Mouse (Mus musculus): ENCODE results near the gene Stab1.

The Stab1 gene

DNA sequence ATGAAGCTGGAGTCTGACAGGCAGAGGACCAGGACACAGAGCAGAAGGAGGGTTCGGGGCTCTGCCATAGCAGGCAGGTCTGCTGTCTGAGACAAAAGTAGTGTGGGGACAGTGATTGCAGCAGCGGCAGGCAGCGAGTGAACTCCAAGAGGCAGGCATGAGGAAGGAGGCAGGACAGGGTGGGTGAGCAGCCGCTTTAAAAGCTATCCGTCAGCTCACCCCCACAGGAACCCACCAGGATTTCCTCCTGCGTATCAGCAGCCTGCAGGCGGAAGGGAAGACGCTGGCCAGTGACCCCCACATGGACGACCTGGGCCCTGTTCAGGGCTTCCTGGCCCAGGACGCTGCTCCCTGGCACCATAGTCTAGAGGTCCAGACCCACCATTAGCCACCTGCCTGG, at the start of gene Stab1:
TSS of gene Stab1 (minus strand) at position 217 of the 400 bp plus-strand sequence.
- peak; percentile 63 for DNase-seq (ENCODE audit: low spot score)

DNA sequence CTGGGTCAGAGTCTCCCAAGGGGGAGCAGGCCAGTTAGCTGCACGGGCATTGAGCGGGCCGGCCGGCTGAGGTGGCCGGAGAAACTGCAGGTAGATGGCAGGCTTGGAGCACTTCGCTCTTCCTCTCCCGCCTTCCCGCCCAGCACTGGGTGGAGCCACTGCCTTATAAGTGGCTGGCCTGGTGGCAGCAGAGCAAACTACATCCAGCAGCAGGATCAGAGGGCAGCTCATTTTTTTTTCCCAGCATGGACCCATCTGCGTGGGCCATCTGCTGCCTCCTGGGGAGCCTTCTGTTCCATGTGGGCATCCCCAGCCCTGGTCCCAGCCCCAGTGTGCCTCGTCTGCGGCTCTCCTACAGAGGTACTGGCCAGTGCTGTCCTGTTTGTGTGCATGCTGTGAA, 49.2 kb upstream of the Stab1 start, which contains the start of gene Sema3g:
TSS of gene Sema3g (plus strand) at position 195 of the 400 bp plus-strand sequence.
- peak; percentile 89 for DNase-seq (ENCODE audit: low spot score)

DNA sequence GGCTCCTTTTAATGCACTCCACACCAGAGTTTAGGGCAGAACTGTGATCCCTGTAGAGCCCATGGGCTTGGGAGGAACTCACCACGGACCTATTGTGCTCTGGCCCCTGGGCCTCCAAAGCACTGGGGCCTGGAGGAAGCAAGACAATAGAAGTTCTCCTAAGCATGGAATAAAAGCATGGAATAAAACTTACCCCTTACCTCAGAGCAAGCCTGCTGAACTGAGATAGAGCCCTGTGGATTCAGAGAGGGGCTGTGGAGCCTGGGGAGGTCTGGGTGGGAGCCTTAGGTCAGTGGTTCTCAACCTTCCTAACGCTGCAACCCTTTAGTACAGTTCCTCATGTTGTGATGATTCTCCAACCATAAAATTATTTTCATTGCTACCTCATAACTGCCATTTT, 48.4 kb upstream of the Stab1 start, which contains the start of gene Nisch:
TSS of gene Nisch (minus strand) at position 101 of the 400 bp plus-strand sequence.
- DNase-seq (ENCODE audit: low spot score): no peak

DNA sequence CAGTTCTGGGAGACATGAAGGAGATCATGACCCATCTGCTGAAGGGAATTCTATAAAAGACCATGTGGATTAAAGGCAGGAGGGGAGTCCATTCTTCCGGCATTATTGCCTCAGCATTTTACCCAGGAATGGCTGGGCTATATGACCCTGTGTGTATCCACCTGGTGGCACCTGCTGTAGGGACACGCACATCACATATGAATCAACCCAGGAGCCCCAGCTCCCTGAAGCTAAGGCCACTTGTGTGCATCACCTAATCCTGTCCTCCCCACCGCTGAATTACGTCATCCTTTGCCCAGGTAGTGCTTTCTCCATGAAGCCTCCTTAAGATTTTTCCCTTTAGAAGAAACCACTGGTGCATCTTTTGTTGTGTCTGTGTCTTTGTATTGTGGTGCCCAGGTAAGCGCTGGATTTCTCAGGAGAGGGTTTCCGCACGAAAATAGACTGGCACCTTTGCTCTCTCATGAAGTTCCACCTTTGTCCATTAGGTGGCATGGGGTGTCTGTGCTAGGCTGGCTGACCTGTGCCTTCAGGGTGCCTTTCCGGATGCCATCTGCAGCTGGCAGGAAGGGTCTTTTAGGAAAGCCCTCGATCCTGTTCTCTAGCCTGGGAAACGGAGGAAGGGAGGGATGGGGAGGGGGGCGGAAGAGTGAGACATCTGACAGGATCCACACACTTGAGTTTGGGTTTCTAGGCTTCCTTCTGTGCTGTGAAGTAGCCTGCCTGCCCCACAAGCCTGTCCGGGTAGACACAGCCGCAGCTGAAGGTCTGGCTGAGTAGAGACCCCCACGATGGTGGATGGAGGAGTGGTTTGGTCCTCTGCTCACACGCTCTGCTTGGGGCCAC, 46.9 kb upstream of the Stab1 start:
- DNase-seq (ENCODE audit: low spot score): peak; percentile 85

DNA sequence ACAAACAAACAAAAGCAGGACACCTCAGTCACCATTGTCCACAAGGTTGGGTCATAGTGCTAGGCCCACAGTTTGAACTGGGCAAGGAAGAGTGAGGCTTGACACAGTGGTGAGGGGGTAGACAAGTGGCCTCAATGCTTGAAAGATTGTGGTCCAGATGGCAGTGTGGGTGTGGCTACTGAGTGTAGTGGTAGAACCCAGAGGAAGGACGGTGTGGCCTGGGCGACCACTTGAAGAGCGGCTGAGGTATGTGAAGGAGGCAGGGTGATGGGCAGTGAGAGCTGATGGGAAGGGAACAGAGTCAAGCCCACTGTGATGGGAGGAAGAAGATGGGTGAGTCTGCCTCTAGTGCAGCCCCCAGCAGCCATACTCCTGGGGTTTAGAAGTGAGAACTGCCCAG, 46.2 kb upstream of the Stab1 start:
- no peak for DNase-seq (ENCODE audit: low spot score)

DNA sequence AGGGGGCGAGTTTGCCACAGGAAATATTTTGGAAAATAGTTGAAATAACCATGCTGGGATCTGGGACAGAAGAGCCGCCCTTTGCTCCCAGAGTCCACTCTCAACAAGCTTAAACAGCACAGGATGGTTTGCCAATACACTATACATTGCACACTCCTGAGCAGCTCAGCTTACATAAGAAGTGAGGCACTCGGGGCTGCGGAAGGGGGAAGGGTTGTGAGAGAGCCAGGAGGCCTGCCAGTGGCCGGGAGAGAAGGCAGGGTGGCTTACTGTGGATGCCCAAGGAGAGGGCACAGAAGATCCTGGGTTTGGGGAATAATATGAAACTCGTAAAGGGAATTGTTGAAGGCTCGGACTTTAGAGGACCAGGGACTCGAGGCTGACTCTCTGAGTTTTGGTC, 45.4 kb upstream of the Stab1 start:
- DNase-seq (ENCODE audit: low spot score): no peak

DNA sequence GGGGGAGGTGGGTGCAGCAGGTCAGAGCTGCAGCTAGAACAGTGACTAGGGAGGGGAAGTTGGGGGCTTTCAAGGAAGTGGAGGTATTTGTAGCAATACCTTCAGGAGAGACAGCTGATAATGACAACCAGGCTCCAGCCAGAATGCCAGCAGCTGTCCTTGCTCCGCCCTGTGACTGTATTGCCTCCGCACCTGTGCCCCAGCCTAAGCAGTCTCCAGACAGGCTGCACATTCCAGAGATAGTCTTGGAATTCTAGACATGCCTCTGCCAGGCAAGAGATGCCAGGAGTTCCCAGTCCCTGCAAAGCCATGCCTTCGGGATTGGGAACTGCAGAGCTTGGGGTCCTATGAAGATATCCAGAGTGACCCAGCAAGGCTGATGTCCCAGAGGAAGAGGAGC, 44.1 kb upstream of the Stab1 start:
- DNase-seq (ENCODE audit: low spot score): no peak

DNA sequence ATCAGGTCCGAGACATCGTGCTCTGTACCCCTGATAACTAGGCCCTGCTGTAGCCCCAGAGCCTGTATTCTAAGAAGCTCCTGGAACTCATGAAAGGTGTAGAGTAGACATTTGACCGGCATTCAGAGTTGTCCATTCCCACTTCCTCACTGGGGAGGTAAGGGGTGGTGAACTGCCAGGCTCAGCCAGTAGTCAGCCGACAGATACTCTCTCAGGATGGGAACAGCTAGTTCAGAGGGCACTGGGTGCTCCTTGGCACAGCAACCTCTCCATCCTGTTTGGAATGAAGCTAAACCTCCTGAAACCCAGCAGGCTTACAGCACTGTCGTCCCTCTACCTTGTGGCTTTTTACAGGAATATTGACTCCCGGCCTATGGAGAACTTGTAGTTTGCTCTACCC, 43.4 kb upstream of the Stab1 start:
- no peak for DNase-seq (ENCODE audit: low spot score)

DNA sequence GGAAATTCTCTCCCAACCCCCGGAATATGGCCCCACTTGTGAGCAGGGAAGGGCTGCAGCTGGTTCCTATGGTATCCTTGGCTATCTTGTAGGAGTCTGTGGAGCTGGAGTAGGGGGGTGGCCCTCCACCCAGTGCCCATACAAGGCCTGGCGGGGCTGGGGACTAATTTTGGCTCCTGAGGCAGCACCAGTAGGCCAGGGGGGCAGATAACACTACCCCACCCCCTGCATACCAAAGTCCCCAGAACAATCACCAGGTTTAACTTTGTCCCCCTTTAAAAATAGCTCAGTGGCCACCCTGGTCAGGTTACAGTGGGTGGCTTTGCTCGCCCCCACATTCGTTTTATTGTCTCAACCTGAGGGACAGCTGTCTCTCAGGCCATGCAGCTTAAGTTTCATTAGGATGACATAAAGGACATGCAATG, 40.7 kb upstream of the Stab1 start:
- no peak for DNase-seq (ENCODE audit: low spot score)

DNA sequence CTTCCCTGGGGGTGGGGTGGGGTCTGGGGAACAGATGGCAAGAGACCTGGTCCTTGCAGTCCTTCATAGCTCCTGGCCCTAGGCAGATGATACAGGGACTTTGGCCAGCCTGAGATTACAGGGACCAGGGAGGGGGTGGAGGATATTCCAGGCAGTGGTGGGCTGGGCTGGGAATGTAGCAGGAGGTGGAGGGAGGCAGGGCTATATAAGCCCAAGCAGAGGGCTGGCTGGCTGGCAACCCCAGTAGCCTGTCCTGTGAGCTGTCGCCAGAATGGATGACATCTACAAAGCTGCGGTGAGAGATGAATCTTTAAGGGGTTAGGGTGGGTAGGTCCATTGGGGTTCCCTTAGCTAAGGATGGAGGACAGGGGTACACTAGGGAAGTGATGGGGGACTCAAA, 39.6 kb upstream of the Stab1 start, which contains the start of gene Tnnc1:
TSS of gene Tnnc1 (plus strand) at position 229 of the 400 bp plus-strand sequence.
- no peak for DNase-seq (ENCODE audit: low spot score)

DNA sequence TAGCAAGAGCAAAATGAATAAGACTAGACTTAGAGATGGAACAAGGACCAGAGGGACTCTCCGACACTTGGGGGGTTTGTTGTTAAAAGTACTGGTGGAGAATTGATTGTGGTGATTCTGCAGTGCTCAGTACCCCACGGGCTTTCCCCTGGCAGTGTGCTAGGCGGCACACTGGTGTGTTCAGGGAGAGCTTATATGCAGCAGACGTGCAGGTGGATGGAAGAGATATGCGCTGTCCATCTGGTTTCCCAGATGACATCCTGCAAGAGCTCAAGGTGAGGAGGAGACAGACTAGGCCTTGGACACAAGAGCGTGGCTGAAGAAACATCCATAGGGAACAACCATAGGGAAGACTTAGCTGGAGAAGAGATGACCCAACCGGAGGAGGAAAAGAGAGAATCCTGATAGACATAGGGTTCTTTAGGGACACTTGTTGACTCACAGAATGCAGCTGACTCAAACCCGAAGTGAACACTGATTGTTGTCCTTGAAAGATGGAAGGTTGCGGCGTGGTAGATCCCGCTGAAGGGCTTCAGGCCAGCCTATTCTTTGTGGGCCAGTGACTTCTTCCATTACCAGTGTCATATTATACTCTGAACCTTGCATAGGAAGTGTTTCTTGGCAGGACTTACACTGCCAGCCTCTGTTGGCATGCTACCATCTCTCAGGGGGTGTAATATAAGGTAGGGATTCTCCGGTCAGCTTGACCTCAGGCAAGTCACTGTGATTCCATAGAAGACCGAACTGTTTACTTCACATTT, 38.8 kb upstream of the Stab1 start:
- peak; percentile 34 for DNase-seq (ENCODE audit: low spot score)

DNA sequence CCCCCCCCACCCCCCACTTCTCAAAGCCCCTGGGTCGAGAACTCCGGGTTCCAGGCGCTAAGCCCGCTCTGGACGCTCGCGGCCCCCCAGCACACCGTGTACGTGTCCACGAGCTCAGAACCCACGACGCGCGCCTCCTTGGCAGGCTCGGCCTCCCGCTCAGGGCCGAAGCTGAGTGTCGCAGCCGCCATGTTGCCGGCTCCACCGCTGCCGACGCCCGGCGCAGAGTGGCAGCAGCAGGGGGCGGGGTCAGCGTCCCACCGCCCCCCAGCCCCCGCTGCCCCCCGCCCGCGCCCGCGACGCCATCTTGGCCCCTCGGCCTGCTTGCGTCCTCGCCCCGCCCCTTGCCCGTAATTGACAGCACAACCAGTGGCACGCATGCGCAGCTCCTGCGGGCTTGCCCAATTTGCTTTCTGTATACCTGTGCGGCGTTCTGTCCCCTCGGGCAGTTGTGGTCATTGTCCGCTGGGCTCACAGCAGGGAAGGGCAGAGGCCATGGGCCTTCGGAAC, 38.1 kb upstream of the Stab1 start:
- DNase-seq (ENCODE audit: low spot score): peak; percentile 96

DNA sequence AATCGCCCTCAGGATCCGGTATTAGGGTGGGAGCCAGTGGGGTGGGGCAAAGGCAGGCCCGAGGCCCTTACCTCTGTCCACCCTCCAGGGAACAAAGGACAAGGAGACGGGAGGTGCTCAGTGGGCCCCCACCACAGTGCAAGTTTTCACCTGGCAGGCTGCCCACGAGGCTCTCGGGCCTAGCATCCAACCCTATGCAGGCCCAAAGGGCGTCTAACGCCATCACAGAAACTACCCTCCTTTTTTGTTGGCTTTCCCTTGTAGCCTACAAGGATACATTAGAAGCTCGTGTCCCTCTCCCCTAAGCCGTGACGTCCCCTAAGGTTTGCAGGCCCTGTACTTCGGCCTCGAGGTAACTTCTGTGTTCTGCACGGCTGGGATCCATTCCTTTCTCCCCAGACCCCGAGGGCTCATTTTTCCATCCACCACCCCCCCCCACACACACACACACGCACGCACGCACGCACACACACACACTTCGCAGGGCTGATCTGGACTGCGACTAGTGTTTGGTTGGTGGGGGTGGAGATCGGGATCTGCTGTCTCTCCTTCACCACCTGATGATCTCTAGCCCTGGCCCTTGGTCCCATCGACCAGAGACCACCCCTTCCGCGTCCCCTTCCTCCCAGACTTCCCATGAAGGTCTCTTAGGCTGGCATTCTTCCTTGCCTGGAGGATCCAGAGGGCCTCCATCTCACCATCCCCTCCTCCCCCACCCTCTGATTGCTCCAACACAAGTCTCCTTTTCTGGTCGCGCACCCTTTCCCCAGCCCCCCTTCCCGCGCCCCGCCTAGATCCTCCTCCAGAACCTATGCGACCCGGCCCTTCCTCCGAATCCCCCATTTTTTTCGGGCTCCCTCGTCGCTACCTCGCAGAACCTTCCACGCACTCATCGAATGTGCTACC, 37.4 kb upstream of the Stab1 start:
- DNase-seq (ENCODE audit: low spot score): no peak

DNA sequence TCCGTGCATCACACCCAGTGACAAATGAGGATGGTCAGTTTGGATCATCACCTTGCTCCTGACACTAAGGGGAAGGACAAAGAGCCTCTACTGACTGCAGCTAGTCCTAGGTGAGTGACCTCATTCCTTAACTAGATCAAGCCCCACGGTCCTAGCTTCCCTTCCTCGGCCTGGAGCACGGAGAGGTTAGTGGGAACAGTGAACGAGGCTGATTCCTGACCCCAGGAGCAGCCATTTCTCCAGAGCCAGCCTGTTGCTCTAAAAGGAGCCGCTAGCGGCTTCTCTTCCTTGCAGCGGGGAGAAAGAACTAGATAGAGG, 36.8 kb upstream of the Stab1 start:
- no peak for DNase-seq (ENCODE audit: low spot score)

DNA sequence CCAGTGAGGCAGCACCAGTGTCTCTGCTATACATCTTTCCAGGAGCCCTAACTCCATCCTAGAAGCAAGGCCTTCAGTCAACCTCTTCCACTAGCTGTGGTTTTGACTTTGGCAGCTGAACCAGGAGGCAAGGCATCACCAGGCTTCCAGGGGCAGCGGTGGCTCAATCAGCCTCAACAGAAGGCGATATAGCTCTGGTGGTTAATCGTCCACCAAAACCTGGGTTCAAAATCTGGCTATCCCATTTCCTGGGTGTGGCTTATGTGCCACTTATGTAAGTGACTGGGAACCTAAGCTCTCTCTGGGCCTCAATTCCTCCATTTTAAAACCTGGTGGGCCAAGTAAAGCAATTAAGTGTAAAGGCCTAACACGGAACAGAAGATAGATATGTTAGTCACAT, 36.4 kb upstream of the Stab1 start:
- no peak for DNase-seq (ENCODE audit: low spot score)

DNA sequence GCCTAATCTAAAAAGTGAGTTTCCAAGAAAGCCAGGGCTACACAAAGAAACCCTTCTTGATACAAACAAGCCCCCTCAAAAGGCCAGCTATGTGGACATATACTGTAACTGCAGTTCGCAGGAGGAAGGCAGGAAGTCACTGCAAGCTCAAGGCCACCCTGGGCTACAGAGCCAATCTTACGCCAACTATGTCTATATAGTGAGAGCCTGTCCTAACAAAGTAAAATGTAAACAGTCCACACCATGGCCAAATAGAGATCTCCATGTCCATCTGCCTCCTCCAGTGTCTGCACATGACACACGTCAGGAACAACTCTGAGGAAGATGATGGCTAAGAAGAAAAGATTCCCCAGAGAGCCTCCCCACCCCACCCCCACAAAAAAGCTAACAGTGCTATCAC, 31.6 kb upstream of the Stab1 start:
- no peak for DNase-seq (ENCODE audit: low spot score)

DNA sequence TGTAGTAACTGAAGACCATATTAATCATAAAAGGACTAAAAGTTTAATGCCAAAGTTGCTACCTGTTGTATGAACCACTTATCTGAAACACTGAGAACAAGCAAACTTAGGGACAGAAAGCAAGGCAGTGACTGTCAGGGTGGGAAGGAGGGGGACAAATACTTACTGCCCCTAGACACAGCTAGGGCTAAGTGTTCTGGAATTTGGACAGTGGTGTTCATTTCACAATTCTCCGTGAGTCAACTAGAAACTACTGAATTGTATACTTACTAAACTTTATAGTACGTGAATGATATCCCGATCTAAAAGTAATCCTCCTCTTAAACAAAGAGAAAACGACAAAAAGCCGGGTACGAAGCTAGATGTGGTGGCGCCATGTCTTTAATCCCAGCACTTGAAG, 31.2 kb upstream of the Stab1 start:
- DNase-seq (ENCODE audit: low spot score): no peak

DNA sequence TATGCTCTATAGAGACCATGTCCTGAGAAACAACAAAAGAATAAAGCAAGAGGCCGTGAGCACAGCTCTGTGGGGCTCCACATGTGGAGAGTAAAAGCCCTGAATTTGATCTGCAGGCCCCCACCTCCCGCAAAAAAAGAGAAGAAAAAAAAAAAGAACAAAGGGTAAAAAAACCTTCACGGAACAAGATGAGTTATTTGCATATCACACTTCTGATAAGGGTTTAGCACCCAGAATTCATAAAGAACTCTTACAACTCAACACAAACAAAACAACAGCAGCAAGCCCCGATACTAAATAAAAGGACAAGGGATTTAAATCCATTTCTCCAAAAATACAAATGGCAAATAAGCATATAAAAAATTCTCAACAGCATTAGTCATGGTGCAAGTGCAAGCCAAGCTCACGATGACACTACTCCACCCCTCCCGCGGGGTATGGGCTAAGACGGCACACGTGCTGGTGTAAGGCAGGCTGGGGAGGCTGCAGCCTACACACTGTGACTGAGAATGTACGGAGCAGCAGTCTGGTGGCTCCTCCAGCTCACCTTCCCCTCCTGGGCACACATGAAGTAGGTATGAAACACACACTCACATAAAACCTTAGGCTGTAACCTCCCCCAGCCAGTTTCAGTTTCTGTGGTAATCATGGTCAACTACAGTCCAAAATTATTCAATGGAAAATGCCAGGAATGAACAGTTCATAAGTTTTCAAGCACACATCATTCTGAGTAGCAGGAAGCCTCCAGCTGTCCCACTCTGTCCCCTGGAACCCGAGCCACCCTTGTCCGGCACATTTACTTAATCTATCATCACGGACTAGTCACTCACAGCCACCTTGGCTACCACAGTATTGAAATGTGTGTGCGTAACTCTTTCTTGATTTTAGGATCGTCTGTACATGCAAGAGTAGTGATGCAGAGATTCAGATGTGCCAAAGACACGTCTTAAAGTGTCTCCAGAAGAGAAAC, 29.4 kb upstream of the Stab1 start:
- DNase-seq (ENCODE audit: low spot score): no peak

DNA sequence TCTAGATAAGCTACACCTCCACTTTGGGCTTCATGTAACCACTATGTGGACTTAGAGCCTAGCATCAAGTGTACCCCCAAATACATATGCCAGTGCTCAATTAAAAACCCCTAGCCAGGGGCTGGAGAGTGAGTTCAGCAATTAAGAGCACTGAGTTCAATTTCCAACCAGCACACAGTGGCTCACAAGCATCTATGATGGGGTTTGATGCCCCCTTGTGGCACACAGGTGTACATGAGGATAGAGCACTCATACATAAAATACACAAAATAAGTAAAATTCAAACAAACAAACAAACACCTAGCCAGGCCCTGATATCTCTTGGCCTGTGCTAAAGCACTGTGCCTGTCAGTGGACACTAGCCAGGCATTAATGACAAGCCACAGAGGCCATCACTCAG, 27.5 kb upstream of the Stab1 start:
- no peak for DNase-seq (ENCODE audit: low spot score)

DNA sequence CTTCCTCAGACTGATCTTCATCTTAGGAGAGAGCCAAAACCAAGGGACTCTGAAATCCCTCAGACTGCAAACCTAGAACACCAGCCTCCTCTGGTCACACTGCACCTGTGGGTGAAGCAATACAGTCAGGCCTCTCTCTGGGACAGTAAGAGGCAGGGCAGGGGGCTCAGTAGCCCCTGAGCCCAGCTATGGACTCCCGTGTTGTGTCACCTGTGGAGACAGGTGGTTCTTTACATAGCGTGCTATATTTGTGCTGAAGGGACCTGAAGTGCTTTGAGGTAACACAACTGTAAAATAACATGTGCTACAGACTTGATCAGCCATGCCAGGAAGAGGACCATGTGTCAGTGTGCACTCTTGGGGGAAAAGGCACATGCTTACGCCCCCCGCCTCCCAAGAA, 27.1 kb upstream of the Stab1 start:
- no peak for DNase-seq (ENCODE audit: low spot score)
